Comparison of ENCODE assay signal across 8 mouse cellular contexts in genomic region chr9:72664409-72665351, GRCm38 (mm10). TPM values are rescaled to one million over a fixed set of nuclear protein-coding genes. Genes with fewer than 3 reads are reported as not detected.
DNase-seq lines count a peak whose midpoint lies in the region; ATAC-seq and TF ChIP-seq lines count a peak whose summit lies in the region.

No protein-coding gene starts in this region.

- H3K4me2 ChIP-seq in forebrain, postnatal 0 days (ENCODE audit: low read depth): peak overlapping the region; percentile 69
- peak overlapping the region; percentile 94 for H3K4me2 ChIP-seq in liver, embryonic 14.5 days (ENCODE audit: low read depth)

- no peak for ATAC-seq in forebrain, postnatal 0 days
- ATAC-seq in liver, embryonic 14.5 days (ENCODE audit: insufficient read depth): no peak

- H3K27me3 ChIP-seq in forebrain, postnatal 0 days (ENCODE audit: insufficient read depth, low read length): no peaks in the 10 kb centered on the region
- H3K27me3 ChIP-seq in liver, embryonic 14.5 days (ENCODE audit: control insufficient read depth, insufficient read depth, low read length): no peaks in the 10 kb centered on the region

- H3K27ac ChIP-seq in forebrain, postnatal 0 days (ENCODE audit: low read depth, low read length): peak overlapping the region; percentile 41
- H3K27ac ChIP-seq in liver, embryonic 14.5 days: peak overlapping the region; percentile 91

- 12% methylated on average over 12 of the region's 12 CpGs for WGBS in forebrain, postnatal 0 days
- WGBS in liver, embryonic 14.5 days (ENCODE audit: insufficient replicate concordance): 67% methylated on average over 12 of the region's 12 CpGs

- DNase-seq in layer of hippocampus, adult 18-20 months (ENCODE audit: low spot score in 2 of 2): peak; percentile 26 to 36
- no peak for DNase-seq in layer of hippocampus, adult 8-10 months (ENCODE audit: low spot score in 2 of 2)
- peak; percentile 90 for DNase-seq in brain, embryonic 14.5 days (ENCODE audit: low read depth)
- no peak for DNase-seq in forebrain, postnatal 0 days
- DNase-seq in liver, embryonic 14.5 days (ENCODE audit: low read depth in 3 of 3, low spot score in 3 of 3): no peak
- DNase-seq in c-Kit-positive CD71-positive TER-119-positive erythroid progenitor cells, embryonic 14.5 days (ENCODE audit: low spot score): no peak
- DNase-seq in adrenal gland, postnatal 25 days: no peak
- no peak for DNase-seq in thymus, postnatal 0 days (ENCODE audit: low spot score)

- H3K4me3 ChIP-seq in forebrain, postnatal 0 days (ENCODE audit: low read depth, low read length): peak overlapping the region; percentile 93
- peak overlapping the region; percentile 61 to 75 for H3K4me3 ChIP-seq in liver, embryonic 14.5 days (ENCODE audit: insufficient read depth in 1 of 2, low read depth in 2 of 2, low read length in 2 of 2)

- TF ChIP-seq POLR2A in brain, embryonic 14.5 days (IDR thresholded peaks at IDR 0.05; ENCODE audit: borderline replicate concordance, extremely low read depth, insufficient read depth, insufficient read length, poor library complexity, severe bottlenecking): no peak

- H3K9ac ChIP-seq in forebrain, postnatal 0 days: peak overlapping the region; percentile 2; the same call in 1 of the 2 replicates
- peak overlapping the region; percentile 89 for H3K9ac ChIP-seq in liver, embryonic 14.5 days (replicated peaks)

- no peaks in the 10 kb centered on the region for H3K9me3 ChIP-seq in forebrain, postnatal 0 days (ENCODE audit: low read length)
- H3K9me3 ChIP-seq in liver, embryonic 14.5 days (ENCODE audit: control insufficient read depth, low read length): no peaks in the 10 kb centered on the region

- peaks cover 11% of the 10 kb centered on the region for H3K4me1 ChIP-seq in forebrain, postnatal 0 days (ENCODE audit: insufficient read depth)
- peaks cover 25 to 26% of the 10 kb centered on the region in 2 experiments for H3K4me1 ChIP-seq in liver, embryonic 14.5 days (replicated peaks; ENCODE audit: control insufficient read depth in 2 of 2, insufficient read depth in 2 of 2, low read length in 1 of 2)

- peaks cover 10% of the 10 kb centered on the region; the same call in 1 of the 2 replicates for H3K36me3 ChIP-seq in forebrain, postnatal 0 days (ENCODE audit: insufficient read depth)
- H3K36me3 ChIP-seq in liver, embryonic 14.5 days (replicated peaks; ENCODE audit: control insufficient read depth, insufficient read depth, low read depth): peaks cover 33% of the 10 kb centered on the region

- no peak for TF ChIP-seq EP300 in liver, embryonic 14.5 days (IDR thresholded peaks at IDR 0.05; ENCODE audit: low read depth)

- peak; percentile 31; the same call in 1 of the 2 replicates for TF ChIP-seq CTCF in brain, embryonic 14.5 days (IDR thresholded peaks at IDR 0.05; ENCODE audit: borderline replicate concordance, extremely low read depth, insufficient read depth, insufficient read length)
- TF ChIP-seq CTCF in forebrain, postnatal 0 days (IDR thresholded peaks at IDR 0.05; ENCODE audit: low read depth): peak; percentile 41
- TF ChIP-seq CTCF in liver, embryonic 14.5 days (IDR thresholded peaks at IDR 0.05; ENCODE audit: low read depth): no peak

RNA-seq across cellular contexts. Expression of gene Nedd4, which starts 2.5 kb away (rescaled TPM):
- 100 to 1,000 TPM; 283 to 296 TPM for total RNA-seq in layer of hippocampus, adult 18-20 months (2021)
- 100 to 1,000 TPM; 261 to 316 (median 281) TPM for total RNA-seq in layer of hippocampus, adult 8-10 months (2022)
- polyA plus RNA-seq in brain, embryonic 14.5 days (2012; rRNA removed): 459 and 612 TPM in 2 replicates
- 391 and 472 TPM in 2 replicates for total RNA-seq in forebrain, postnatal 0 days (2014; rRNA removed)
- 180 and 278 TPM in 2 replicates for polyA plus RNA-seq in forebrain, postnatal 0 days (2015; fragmentation: Nextera tagmentation; extraction: Ambion mirVana)
- polyA plus RNA-seq in liver, embryonic 14.5 days (2012; rRNA removed): 63.8 and 87.8 TPM in 2 replicates
- 86.9 and 98.6 TPM in 2 replicates for polyA plus RNA-seq in liver, embryonic 14.5 days (2014; fragmentation: Nextera tagmentation; extraction: Ambion mirVana)
- total RNA-seq in adrenal gland, postnatal 25 days (2021): 418 and 467 TPM in 2 replicates
- polyA plus RNA-seq in thymus, postnatal 0 days (2015; fragmentation: Nextera tagmentation; extraction: Ambion mirVana): 159 and 162 TPM in 2 replicates

Comparison
In these comparisons a context has a peak if more than half of its experiments do, and no peak if none do; other contexts are left out.
1. DNase-seq: peak in layer of hippocampus, adult 18-20 months (2 of 2) and brain, embryonic 14.5 days (single experiment); none in layer of hippocampus, adult 8-10 months (0 of 2), forebrain, postnatal 0 days (single experiment), liver, embryonic 14.5 days (0 of 3), c-Kit-positive CD71-positive TER-119-positive erythroid progenitor cells, embryonic 14.5 days (single experiment), adrenal gland, postnatal 25 days (single experiment) and thymus, postnatal 0 days (single experiment).